Mouse (Mus musculus) forelimb bud, embryonic 11.5 days (tissue): ENCODE data around the gene Rcor2.

Source experiments
- DNase-seq: peaks from one replicate; pipeline ENCODE4 v3.0.0-alpha.2; 2012; ENCODE audit warnings: low read depth, low spot score

Gene Rcor2

GRCm38 (mm10) chr19:7267091-7267741 lies at the start of gene Rcor2:
TSS of gene Rcor2 (plus strand) at chr19:7267325.
- DNase-seq = peak; percentile 67

- DNase-seq = no peak
These were observed 49.2 kb upstream of the Rcor2 start for GRCm38 (mm10) chr19:7217926-7218267.

GRCm38 (mm10) chr19:7218753-7219152 lies 48.4 kb upstream of the Rcor2 start:
- DNase-seq = no peak

- no peak for DNase-seq
These were observed 44.9 kb upstream of the Rcor2 start for GRCm38 (mm10) chr19:7222196-7222595.

- no peak for DNase-seq
These were observed 43.6 kb upstream of the Rcor2 start for GRCm38 (mm10) chr19:7223488-7223887.

GRCm38 (mm10) chr19:7224253-7224652 lies 42.9 kb upstream of the Rcor2 start:
- DNase-seq = no peak

- no peak for DNase-seq
These were observed 41.9 kb upstream of the Rcor2 start for GRCm38 (mm10) chr19:7225096-7225690.

GRCm38 (mm10) chr19:7226511-7226914 lies 40.6 kb upstream of the Rcor2 start:
- no peak for DNase-seq

- DNase-seq = peak; percentile 61
These were observed 32.4 kb upstream of the Rcor2 start for GRCm38 (mm10) chr19:7234537-7235221.

GRCm38 (mm10) chr19:7235461-7235860 lies 31.7 kb upstream of the Rcor2 start:
- DNase-seq = no peak

GRCm38 (mm10) chr19:7236011-7236410 lies 31.1 kb upstream of the Rcor2 start:
- no peak for DNase-seq

GRCm38 (mm10) chr19:7236742-7237141 lies 30.4 kb upstream of the Rcor2 start:
- no peak for DNase-seq

- no peak for DNase-seq
These were observed 27.6 kb upstream of the Rcor2 start for GRCm38 (mm10) chr19:7239574-7239973.

- DNase-seq = no peak
These were observed 26.8 kb upstream of the Rcor2 start for GRCm38 (mm10) chr19:7240291-7240690.

- DNase-seq = peak; percentile 94
These were observed 26.1 kb upstream of the Rcor2 start, which contains the start of gene Naa40 for GRCm38 (mm10) chr19:7240782-7241690. TSS of gene Naa40 (minus strand) at chr19:7241183.

- DNase-seq = no peak
These were observed 21.1 kb upstream of the Rcor2 start for GRCm38 (mm10) chr19:7246021-7246420.

- DNase-seq = no peak
These were observed 9.2 kb upstream of the Rcor2 start for GRCm38 (mm10) chr19:7257881-7258280.

GRCm38 (mm10) chr19:7261476-7261875 lies 5.6 kb upstream of the Rcor2 start:
- no peak for DNase-seq

- DNase-seq = no peak
These were observed 5.2 kb upstream of the Rcor2 start for GRCm38 (mm10) chr19:7261964-7262363.

- no peak for DNase-seq
These were observed 4.5 kb upstream of the Rcor2 start for GRCm38 (mm10) chr19:7262592-7262991.

- DNase-seq = peak; percentile 86
These were observed 2.9 kb upstream of the Rcor2 start for GRCm38 (mm10) chr19:7264088-7264765.
